Mouse (Mus musculus) limb, embryonic 14.5 days (tissue): ENCODE results near the gene Ncoa5. TPM values are rescaled to one million over a fixed set of nuclear protein-coding genes. Genes with fewer than 3 reads are reported as not detected.
A peak's percentile ranks its signal among the peaks of the same experiment; 100 is the strongest.

Experiments
- ATAC-seq: fragments of 200-750 bp; cut with Nextera tagmentation; 2 replicates; pipeline ENCODE4 v1.8.0; 2017; ENCODE audit warnings: low read depth, moderate number of reproducible peaks, moderate TSS enrichment; ENCODE audit not compliant: low FRiP score
- DNase-seq: peaks from one replicate; pipeline ENCODE4 v3.0.0-alpha.2; 2015; ENCODE audit warnings: low spot score
- H3K27ac ChIP-seq: fragments of 300-500 bp; sonication (generic); replicated peaks from 2 replicates; pipeline ENCODE4 v1.5.1; 2014; ENCODE audit warnings: low read depth, mild to moderate bottlenecking, low read length, moderate library complexity, mixed read lengths
- H3K27me3 ChIP-seq: fragments of 300-500 bp; sonication (generic); 2 replicates; pipeline ENCODE4 v1.6.1; 2014; ENCODE audit warnings: low read length, mixed read lengths; ENCODE audit not compliant: control insufficient read depth, insufficient read depth
- H3K36me3 ChIP-seq: fragments of 300-500 bp; sonication (generic); 2 replicates; pipeline ENCODE4 v1.6.1; 2014; ENCODE audit warnings: mild to moderate bottlenecking, low read length, moderate library complexity, mixed read lengths; ENCODE audit not compliant: control insufficient read depth, insufficient read depth
- H3K4me1 ChIP-seq: fragments of 300-500 bp; sonication (generic); 2 replicates; pipeline ENCODE4 v1.6.1; 2014; ENCODE audit warnings: antibody characterized with exemption, low read length, mixed read lengths; ENCODE audit not compliant: control insufficient read depth, insufficient read depth
- H3K4me2 ChIP-seq: fragments of 300-500 bp; sonication (generic); replicated peaks from 2 replicates; pipeline ENCODE4 v1.6.1; 2014; ENCODE audit warnings: low read depth, mild to moderate bottlenecking, low read length, moderate library complexity; ENCODE audit not compliant: severe bottlenecking
- H3K4me3 ChIP-seq: fragments of 300-500 bp; sonication (generic); replicated peaks from 2 replicates; pipeline ENCODE4 v1.5.1; 2014; ENCODE audit warnings: low read length
- H3K9ac ChIP-seq: fragments of 300-500 bp; sonication (generic); 2 replicates; pipeline ENCODE4 v1.6.1; 2014; ENCODE audit warnings: mild to moderate bottlenecking, low read depth, low read length, moderate library complexity; ENCODE audit not compliant: severe bottlenecking
- H3K9me3 ChIP-seq: fragments of 300-500 bp; sonication (generic); 2 replicates; pipeline ENCODE4 v1.6.1; 2016; ENCODE audit warnings: low read length; ENCODE audit not compliant: control insufficient read depth
- POLR2A ChIP-seq: fragments of 200-500 bp; IDR thresholded peaks from 2 replicates; pipeline ENCODE4 v1.8.0; 2012; ENCODE audit warnings: inconsistent platforms, mild to moderate bottlenecking, moderate library complexity, borderline replicate concordance; ENCODE audit not compliant: insufficient read depth, insufficient read length; ENCODE audit errors: extremely low read depth
- WGBS: fragments of 180-500 bp; shearing (Covaris S2); extraction: QIAGEN DNeasy Blood & Tissue Kit; methylation state at CpG from one replicate; pipeline ENCODE4 v1.1.7; 2014; 5-methylcytosine and 5-hydroxymethylcytosine counted together
- polyA plus RNA-seq, 2 experiments: library from polyadenylated mRNA; depleted of rRNA in 1 of 2; stranded (reverse) in 1 of 2; unstranded in 1 of 2; fragments of >200 nt; fragmentation: Nextera tagmentation in 1 of 2; extraction: Ambion mirVana in 1 of 2; gene quantifications; 2 replicates each; pipeline versions ENCODE4 v1.2.1 to v1.2.3; 2012 to 2014

The Ncoa5 gene
- polyA plus RNA-seq, 2 experiments: 58.7 to 77.3 TPM

DNA sequence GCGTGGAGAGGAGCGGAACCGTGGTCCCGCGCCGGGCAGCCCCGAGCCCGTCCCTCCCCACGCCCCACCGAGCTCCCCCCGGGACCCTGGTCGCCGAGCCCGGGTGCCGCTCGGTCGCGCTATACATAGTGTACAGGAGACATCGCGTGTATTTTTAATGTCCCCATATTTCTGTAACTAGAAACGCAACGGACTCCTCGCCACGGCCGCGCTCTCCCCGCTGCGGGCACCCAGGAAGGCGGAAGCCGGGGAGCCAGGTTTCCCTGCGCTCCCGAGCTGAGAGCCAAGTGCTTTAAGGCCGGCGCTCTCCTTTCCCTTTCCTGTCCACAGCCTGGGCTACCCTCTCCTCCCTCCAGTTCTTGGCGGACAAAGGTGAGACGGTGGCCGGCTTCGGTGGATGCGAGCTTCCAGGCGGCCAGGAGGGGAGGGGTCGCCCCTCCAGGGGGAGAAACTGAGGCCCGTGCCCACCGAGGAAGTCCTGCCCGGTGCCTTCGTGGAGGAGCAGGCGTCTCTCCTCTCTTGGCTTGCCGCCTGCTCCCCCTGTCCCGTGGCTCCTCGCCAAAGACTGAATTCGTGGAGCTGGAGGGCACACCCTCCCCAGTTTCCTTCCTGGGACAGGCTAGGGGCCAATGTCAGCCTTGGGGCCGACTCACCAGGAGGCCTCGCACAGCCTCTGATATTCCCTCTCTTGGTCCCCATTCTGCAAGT is 36.8 kb downstream of the Ncoa5 start:
- Histone ChIP-seq H3K27ac (no peak overlapping the region), H3K27me3 (peaks cover 40% of the 10 kb centered on the region), H3K9ac (peak overlapping the region; percentile 47), H3K4me1 (peaks cover 17% of the 10 kb centered on the region), H3K36me3 (peaks cover 40% of the 10 kb centered on the region), H3K4me2 (peak overlapping the region; percentile 65), H3K9me3 (no peaks in the 10 kb centered on the region), H3K4me3 (peak overlapping the region; percentile 37)
- DNase-seq (no peak), ATAC-seq (no peak)
- no peak for TF ChIP-seq POLR2A
- 2% methylated on average over 42 of the region's 52 CpGs for whole genome bisulfite sequencing

DNA sequence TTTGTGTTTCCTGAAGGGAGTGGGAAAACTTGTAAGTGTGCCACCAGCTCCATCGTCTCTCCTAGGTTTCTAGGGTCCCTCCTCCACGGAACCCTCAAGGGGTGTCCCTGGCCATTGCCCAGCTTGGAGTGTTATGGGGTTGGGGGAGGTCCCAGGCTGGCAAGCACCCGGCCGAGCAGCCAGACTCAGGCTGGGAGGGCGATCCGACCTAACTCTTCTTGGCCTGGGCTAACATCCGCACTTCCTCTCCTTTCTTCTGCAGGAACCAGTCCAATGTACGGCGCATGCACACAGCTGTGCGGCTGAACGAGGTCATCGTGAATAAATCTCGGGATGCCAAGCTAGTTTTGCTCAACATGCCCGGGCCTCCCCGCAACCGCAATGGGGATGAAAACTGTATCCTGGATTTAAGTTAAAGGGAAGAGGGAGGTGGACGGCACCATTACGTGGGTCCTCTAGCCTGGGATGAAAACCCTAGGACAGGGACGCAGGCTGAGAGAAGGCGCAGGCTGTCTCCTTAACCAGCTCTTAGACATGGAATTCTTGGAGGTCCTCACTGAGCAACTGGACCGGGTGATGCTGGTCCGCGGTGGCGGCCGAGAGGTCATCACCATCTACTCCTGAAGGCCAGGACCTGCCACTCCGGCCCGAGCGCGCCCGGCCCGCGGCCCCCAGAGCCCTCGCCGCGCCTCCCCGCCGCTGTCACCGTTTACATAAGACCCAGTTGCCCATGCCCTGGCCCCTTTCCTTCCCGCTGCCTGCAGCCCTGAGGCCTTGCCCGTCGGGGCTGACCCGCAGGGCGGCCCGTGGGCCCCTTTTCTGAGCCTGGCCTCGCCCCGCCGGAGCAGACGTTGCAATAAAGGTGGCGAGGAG is 37.6 kb downstream of the Ncoa5 start:
- Histone ChIP-seq H3K27me3 (peaks cover 40% of the 10 kb centered on the region), H3K27ac (no peak overlapping the region), H3K9me3 (no peaks in the 10 kb centered on the region), H3K4me3 (peak overlapping the region; percentile 37), H3K4me1 (peaks cover 17% of the 10 kb centered on the region), H3K4me2 (peak overlapping the region; percentile 65), H3K9ac (peak overlapping the region; percentile 47), H3K36me3 (peaks cover 32% of the 10 kb centered on the region)
- DNase-seq (no peak), ATAC-seq (no peak)
- no peak for TF ChIP-seq POLR2A
- 14% methylated on average over 41 of the region's 49 CpGs for WGBS

DNA sequence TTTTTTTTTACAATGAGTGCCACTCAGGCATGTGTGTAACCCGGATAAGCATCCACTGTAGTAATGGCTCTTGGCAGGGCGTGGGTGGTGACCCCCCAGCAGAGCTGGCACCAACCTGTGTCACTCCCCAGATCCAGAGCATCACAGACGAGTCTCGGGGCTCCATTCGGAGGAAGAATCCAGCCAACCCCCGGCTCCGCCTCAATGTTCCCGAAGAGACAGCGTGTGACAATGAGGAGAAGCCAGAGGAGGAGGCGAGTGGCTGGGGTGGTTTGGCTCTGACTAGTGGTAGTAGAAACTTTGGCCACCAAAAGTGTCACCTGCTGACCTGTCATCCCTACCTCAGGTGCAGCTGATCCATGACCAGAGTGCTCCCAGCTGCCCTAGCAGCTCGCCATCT is 38.7 kb downstream of the Ncoa5 start:
- DNase-seq (no peak), ATAC-seq (no peak)
- 71% methylated on average over 11 of the region's 11 CpGs for WGBS
- Histone ChIP-seq H3K27ac (no peak overlapping the region), H3K4me3 (no peak overlapping the region), H3K27me3 (peaks cover 40% of the 10 kb centered on the region), H3K4me2 (no peak overlapping the region), H3K9ac (no peak overlapping the region), H3K9me3 (no peaks in the 10 kb centered on the region), H3K4me1 (peaks cover 17% of the 10 kb centered on the region), H3K36me3 (peaks cover 21% of the 10 kb centered on the region)
- no peak for TF ChIP-seq POLR2A

DNA sequence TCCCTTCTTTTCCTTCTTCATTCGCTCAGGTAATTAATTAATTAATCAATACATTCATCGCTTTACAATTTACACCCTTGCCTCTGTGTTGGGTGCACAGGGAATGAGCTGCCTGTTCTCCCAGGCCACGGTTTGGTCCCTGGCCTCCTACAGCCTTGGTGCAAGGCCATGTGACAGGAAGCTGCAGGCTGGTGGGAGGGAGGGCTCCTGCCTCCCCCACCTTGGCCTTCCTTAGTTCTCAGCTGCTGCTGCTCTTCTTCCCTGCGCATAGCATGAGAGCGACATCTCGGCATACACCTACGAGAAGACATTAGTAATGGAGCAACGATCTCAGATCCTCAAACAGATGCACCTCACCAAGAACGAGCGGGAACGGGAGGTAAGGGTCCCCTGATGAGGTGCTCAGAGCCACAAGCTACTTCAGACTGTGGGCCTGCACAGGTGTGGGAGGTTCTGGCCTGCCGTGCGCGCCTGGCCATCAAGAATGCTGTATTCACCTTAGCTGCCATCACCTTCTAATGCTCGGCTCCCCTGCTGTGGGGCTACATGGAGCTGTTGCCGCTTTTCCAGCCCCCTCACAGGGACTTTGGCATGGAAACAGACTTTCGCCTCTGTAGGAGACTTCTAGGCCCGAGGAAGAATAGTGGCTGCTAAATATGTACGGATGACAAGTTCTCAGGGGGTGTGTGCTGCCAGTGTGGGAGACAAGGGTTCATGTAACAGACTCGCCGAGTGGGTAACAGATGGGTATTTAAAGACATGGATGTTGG is 39.8 kb downstream of the Ncoa5 start:
- TF ChIP-seq POLR2A: no peak
- no peak overlapping the region for H3K4me3 ChIP-seq
- no peak overlapping the region for H3K4me2 ChIP-seq
- no peaks in the 10 kb centered on the region for H3K9me3 ChIP-seq
- WGBS: 53% methylated on average over 21 of the region's 21 CpGs
- H3K4me1 ChIP-seq: peaks cover 17% of the 10 kb centered on the region
- DNase-seq: no peak
- H3K27me3 ChIP-seq: peaks cover 40% of the 10 kb centered on the region
- H3K9ac ChIP-seq: no peak overlapping the region
- ATAC-seq: no peak
- no peak overlapping the region for H3K27ac ChIP-seq
- H3K36me3 ChIP-seq: peaks cover 10% of the 10 kb centered on the region

DNA sequence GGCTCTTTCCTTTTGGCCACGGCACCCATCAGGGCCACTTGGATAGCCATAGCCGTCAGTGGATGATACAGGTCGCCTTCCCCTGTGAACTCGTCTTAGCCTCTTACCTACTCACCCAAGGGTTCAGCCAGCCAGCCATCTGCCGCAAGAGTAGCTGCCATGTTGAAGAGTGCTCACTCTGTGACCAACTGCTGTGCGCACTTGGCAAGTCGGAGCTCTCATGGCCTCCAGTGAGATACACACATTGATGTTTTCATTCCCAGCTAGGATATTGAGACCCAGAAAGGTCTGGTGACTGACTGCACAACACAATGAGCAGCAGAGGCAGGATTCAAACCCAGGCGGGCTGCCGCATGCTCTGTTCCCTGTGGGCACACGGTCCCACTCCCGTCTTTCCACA is 40.5 kb downstream of the Ncoa5 start:
- Histone ChIP-seq H3K4me2 (no peak overlapping the region), H3K27ac (no peak overlapping the region), H3K36me3 (0 out of 2 replicates have a peak, but pooled peaks cover 3% of the 10 kb centered on the region), H3K27me3 (peaks cover 39% of the 10 kb centered on the region), H3K9ac (no peak overlapping the region), H3K4me3 (no peak overlapping the region), H3K4me1 (peaks cover 17% of the 10 kb centered on the region), H3K9me3 (no peaks in the 10 kb centered on the region)
- no peak for ATAC-seq
- 88% methylated on average over 11 of the region's 11 CpGs for WGBS
- no peak for TF ChIP-seq POLR2A
- DNase-seq: no peak
